Mouse (Mus musculus) neural tube, embryonic 15.5 days (tissue): ENCODE measurements around the gene Gm16368. TPM values are rescaled to one million over a fixed set of nuclear protein-coding genes. Genes with fewer than 3 reads are reported as not detected.
"Not testable (repeated sequence)": the region's sequence is repeated elsewhere in the genome, so short reads cannot be mapped to it uniquely, and the experiment has no call there.

Experiments used
- ATAC-seq: fragments of 200-750 bp; cut with Nextera tagmentation; 2 replicates; pipeline ENCODE4 v1.8.0; 2017; ENCODE audit warnings: mild to moderate bottlenecking, moderate TSS enrichment, moderate library complexity; ENCODE audit not compliant: low FRiP score
- H3K27ac ChIP-seq: fragments of 300-500 bp; sonication (generic); replicated peaks from 2 replicates; pipeline ENCODE4 v1.5.1; 2015; ENCODE audit warnings: mild to moderate bottlenecking, inconsistent platforms
- H3K27me3 ChIP-seq: fragments of 300-500 bp; sonication (generic); replicated peaks from 2 replicates; pipeline ENCODE4 v1.6.1; 2015; ENCODE audit warnings: inconsistent platforms
- H3K36me3 ChIP-seq: fragments of 300-500 bp; sonication (generic); 2 replicates; pipeline ENCODE4 v1.6.1; 2015; ENCODE audit warnings: inconsistent platforms
- H3K4me1 ChIP-seq: fragments of 300-500 bp; sonication (generic); 2 replicates; pipeline ENCODE4 v1.6.1; 2015; ENCODE audit warnings: inconsistent platforms
- H3K4me2 ChIP-seq: fragments of 300-500 bp; sonication (generic); 2 replicates; pipeline ENCODE4 v1.6.1; 2015; ENCODE audit warnings: inconsistent platforms, mild to moderate bottlenecking, moderate library complexity
- H3K4me3 ChIP-seq: fragments of 300-500 bp; sonication (generic); replicated peaks from 2 replicates; pipeline ENCODE4 v1.5.1; 2015; ENCODE audit warnings: mild to moderate bottlenecking, inconsistent platforms
- H3K9ac ChIP-seq: fragments of 300-500 bp; sonication (generic); replicated peaks from 2 replicates; pipeline ENCODE4 v1.6.1; 2015; ENCODE audit warnings: mild to moderate bottlenecking, inconsistent platforms
- H3K9me3 ChIP-seq: fragments of 300-500 bp; sonication (generic); replicated peaks from 2 replicates; pipeline ENCODE4 v1.6.1; 2016; ENCODE audit warnings: inconsistent platforms
- WGBS: fragments of 180-500 bp; shearing (Covaris S2); methylation state at CpG from one replicate; pipeline ENCODE4 v1.1.7; 2015; ENCODE audit warnings: mixed read lengths; 5-methylcytosine and 5-hydroxymethylcytosine counted together
- polyA plus RNA-seq: library from polyadenylated mRNA; unstranded; fragments of >200 nt; fragmentation: Nextera tagmentation; extraction: Ambion mirVana; gene quantifications from 2 replicates; pipeline ENCODE4 v1.2.1, GENCODE M21; 2015

Gm16368 gene
- not detected in 2 replicates for polyA plus RNA-seq

- WGBS = 83% methylated on average over 1 of the region's 1 CpGs
- not testable (repeated sequence) for H3K27ac ChIP-seq, H3K4me2 ChIP-seq, H3K36me3 ChIP-seq, H3K4me1 ChIP-seq, H3K9me3 ChIP-seq, H3K9ac ChIP-seq, H3K27me3 ChIP-seq, H3K4me3 ChIP-seq, ATAC-seq
Observed at GRCm38 (mm10) chr12:88083397-88083796, at the start of gene Gm16368. Gene Gm16368 (plus strand): TSS chr12:88083697.

GRCm38 (mm10) chr12:88039062-88039461, 44.4 kb upstream of the Gm16368 start:
- H3K4me2 ChIP-seq, H3K27ac ChIP-seq, ATAC-seq, H3K27me3 ChIP-seq, H3K4me1 ChIP-seq, H3K4me3 ChIP-seq, H3K9me3 ChIP-seq, H3K36me3 ChIP-seq, H3K9ac ChIP-seq: not testable (repeated sequence)

GRCm38 (mm10) chr12:88039703-88040102, 43.8 kb upstream of the Gm16368 start:
- H3K27ac ChIP-seq, H3K4me1 ChIP-seq, H3K4me3 ChIP-seq, H3K27me3 ChIP-seq, H3K36me3 ChIP-seq, H3K4me2 ChIP-seq, H3K9ac ChIP-seq, ATAC-seq, H3K9me3 ChIP-seq: not testable (repeated sequence)
- WGBS = 88% methylated on average over 1 of the region's 1 CpGs

GRCm38 (mm10) chr12:88045226-88045625, 38.3 kb upstream of the Gm16368 start:
- H3K36me3 ChIP-seq, ATAC-seq, H3K4me1 ChIP-seq, H3K4me3 ChIP-seq, H3K4me2 ChIP-seq, H3K9ac ChIP-seq, H3K27me3 ChIP-seq, H3K27ac ChIP-seq, H3K9me3 ChIP-seq: not testable (repeated sequence)
- 81% methylated on average over 1 of the region's 1 CpGs for WGBS

Other genes starting within 250 kb of the Gm16368 start
- gene Gm2001, start 241.4 kb upstream of the Gm16368 start, polyA plus RNA-seq = not detected in 2 replicates
- gene Gm2016, start 209.6 kb upstream of the Gm16368 start, polyA plus RNA-seq = not detected in 2 replicates
- gene Gm2022, start 188.3 kb upstream of the Gm16368 start, polyA plus RNA-seq = not detected in 2 replicates
- gene Gm2035, start 163.8 kb upstream of the Gm16368 start, polyA plus RNA-seq = not detected in 2 replicates
- gene Gm2042, start 129.6 kb upstream of the Gm16368 start, polyA plus RNA-seq = not detected in 2 replicates
- gene Gm2075, start 71.8 kb upstream of the Gm16368 start, polyA plus RNA-seq = not detected in 2 replicates
- not detected in 2 replicates for gene Gm6803, start 64.9 kb upstream of the Gm16368 start, polyA plus RNA-seq
- gene Gm2056, start 56.7 kb upstream of the Gm16368 start, polyA plus RNA-seq = not detected in 2 replicates
- gene Gm10436, start 98.4 kb downstream of the Gm16368 start, polyA plus RNA-seq = not detected in 2 replicates
- not detected in 2 replicates for gene Gm8332, start 166.4 kb downstream of the Gm16368 start, polyA plus RNA-seq
- gene Gm5662, start 190.8 kb downstream of the Gm16368 start, polyA plus RNA-seq = not detected in 2 replicates
- not detected in 2 replicates for gene Gm5039, start 240.3 kb downstream of the Gm16368 start, polyA plus RNA-seq